Mouse (Mus musculus) kidney, embryonic 15.5 days (tissue): ENCODE data around the gene Rptor. TPM values are rescaled to one million over a fixed set of nuclear protein-coding genes. Genes with fewer than 3 reads are reported as not detected.
A peak's percentile ranks its signal among the peaks of the same experiment; 100 is the strongest.

Experiments
- ATAC-seq: fragments of 200-750 bp; cut with Nextera tagmentation; replicated peaks from 2 replicates; pipeline ENCODE4 v1.8.0; 2017; ENCODE audit warnings: moderate TSS enrichment; ENCODE audit not compliant: low FRiP score
- H3K27ac ChIP-seq: fragments of 300-500 bp; sonication (generic); 2 replicates; pipeline ENCODE4 v1.5.1; 2015; ENCODE audit warnings: mild to moderate bottlenecking, inconsistent platforms
- H3K27me3 ChIP-seq: fragments of 300-500 bp; sonication (generic); 2 replicates; pipeline ENCODE4 v1.6.1; 2015; ENCODE audit warnings: inconsistent platforms
- H3K36me3 ChIP-seq: fragments of 300-500 bp; sonication (generic); 2 replicates; pipeline ENCODE4 v1.6.1; 2015; ENCODE audit warnings: inconsistent platforms
- H3K4me1 ChIP-seq: fragments of 300-500 bp; sonication (generic); 2 replicates; pipeline ENCODE4 v1.6.1; 2015; ENCODE audit warnings: inconsistent platforms
- H3K4me2 ChIP-seq: fragments of 300-500 bp; sonication (generic); 2 replicates; pipeline ENCODE4 v1.6.1; 2015; ENCODE audit warnings: moderate library complexity, mild to moderate bottlenecking, inconsistent platforms
- H3K4me3 ChIP-seq: fragments of 300-500 bp; sonication (generic); replicated peaks from 2 replicates; pipeline ENCODE4 v1.5.1; 2015; ENCODE audit warnings: mild to moderate bottlenecking, inconsistent platforms
- H3K9ac ChIP-seq: fragments of 300-500 bp; sonication (generic); 2 replicates; pipeline ENCODE4 v1.6.1; 2015; ENCODE audit warnings: mild to moderate bottlenecking, inconsistent platforms
- H3K9me3 ChIP-seq: fragments of 300-500 bp; sonication (generic); replicated peaks from 2 replicates; pipeline ENCODE4 v1.6.1; 2016; ENCODE audit warnings: inconsistent platforms
- WGBS: fragments of 180-500 bp; shearing (Covaris S2); methylation state at CpG from one replicate; pipeline ENCODE4 v1.1.7; 2015; ENCODE audit warnings: mixed read lengths; 5-methylcytosine and 5-hydroxymethylcytosine counted together
- polyA plus RNA-seq: library from polyadenylated mRNA; unstranded; fragments of >200 nt; fragmentation: Nextera tagmentation; extraction: Ambion mirVana; gene quantifications from 2 replicates; pipeline ENCODE4 v1.2.1, GENCODE M21; 2015

The Rptor gene
- polyA plus RNA-seq, 1 experiment from 2014 or later: 13.1 TPM

DNA sequence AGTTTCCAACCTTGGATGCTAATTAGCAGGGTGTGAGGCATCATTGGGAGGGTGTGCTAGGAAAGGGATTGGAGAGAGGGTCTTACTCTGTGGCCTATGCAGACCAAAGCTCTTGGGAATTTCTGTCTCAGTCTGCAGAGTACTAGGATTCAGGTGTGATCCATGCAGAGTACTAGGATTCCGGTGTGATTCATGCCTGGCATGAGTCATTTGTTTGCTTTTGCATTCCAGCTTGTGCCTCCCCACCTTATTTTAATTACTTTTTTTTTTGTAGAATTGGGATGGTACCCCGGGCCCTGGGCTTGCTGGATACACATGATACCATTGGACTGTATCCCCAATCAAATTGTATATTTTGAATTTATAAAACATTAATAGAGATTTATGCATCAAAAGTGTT, 93.7 kb downstream of the Rptor start:
- Histone ChIP-seq H3K9ac (no peak overlapping the region), H3K4me3 (no peak overlapping the region), H3K9me3 (no peaks in the 10 kb centered on the region), H3K27me3 (no peaks in the 10 kb centered on the region), H3K27ac (no peak overlapping the region), H3K36me3 (no peaks in the 10 kb centered on the region), H3K4me2 (no peak overlapping the region), H3K4me1 (peaks cover 26% of the 10 kb centered on the region)
- ATAC-seq: no peak
- WGBS: 65% methylated on average over 2 of the region's 2 CpGs

DNA sequence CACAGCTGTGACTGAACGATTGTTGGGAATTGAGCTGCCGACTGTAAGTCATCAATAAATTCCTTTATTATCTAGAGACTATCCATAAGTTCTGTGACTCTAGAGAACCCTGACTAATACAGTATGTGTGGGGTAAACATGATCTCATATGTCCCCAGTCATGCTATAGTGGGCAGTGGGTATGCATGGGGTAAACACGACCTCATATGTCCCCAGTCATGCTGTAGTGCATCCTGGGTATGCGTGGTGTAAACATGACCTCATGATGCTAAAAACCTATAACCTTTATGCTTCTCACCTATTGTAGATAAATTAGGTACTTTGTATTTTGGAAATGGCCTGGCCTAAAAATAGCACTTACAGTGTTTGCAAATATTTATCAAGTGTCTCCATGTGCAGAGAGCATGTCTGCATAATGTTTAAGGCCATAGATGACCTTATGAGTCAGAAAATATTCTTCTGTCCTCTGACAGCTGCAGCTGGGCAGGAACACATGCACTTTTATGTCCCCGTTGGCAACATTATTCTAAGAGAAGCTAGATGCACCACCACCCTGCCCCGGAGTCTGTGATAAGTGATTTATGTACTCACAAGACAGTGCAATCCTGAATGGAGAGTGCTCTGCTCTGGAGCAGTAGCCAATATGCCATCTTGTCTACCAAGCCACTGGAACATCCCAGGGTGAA, 102.8 kb downstream of the Rptor start:
- Histone ChIP-seq H3K4me2 (no peak overlapping the region), H3K9ac (no peak overlapping the region), H3K9me3 (no peaks in the 10 kb centered on the region), H3K27me3 (no peaks in the 10 kb centered on the region), H3K36me3 (no peaks in the 10 kb centered on the region), H3K4me1 (no peaks in the 10 kb centered on the region), H3K4me3 (no peak overlapping the region), H3K27ac (no peak overlapping the region)
- no peak for ATAC-seq
- WGBS: 71% methylated on average over 4 of the region's 6 CpGs

DNA sequence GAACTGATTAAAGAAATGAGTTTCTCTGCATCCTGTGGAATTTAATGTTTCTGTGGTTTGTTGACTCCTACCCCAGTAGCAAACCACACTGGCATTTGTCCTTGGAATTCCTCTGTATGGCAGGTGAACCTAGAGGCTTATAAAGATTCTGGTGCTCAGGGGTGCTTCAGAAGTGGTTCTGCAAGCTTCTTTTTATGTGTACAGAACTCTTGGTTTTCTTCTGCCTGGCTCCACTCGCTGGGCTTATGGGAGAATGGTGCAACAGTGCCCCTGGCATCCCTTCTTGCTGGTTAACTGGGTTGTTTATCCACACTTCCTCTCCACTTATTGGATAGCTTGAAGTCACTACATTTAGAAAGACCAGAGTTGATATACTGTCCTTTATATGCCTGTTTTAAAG, 104.6 kb downstream of the Rptor start:
- Histone ChIP-seq H3K27ac (no peak overlapping the region), H3K36me3 (no peaks in the 10 kb centered on the region), H3K4me1 (no peaks in the 10 kb centered on the region), H3K27me3 (no peaks in the 10 kb centered on the region), H3K9ac (no peak overlapping the region), H3K4me3 (no peak overlapping the region), H3K9me3 (no peaks in the 10 kb centered on the region), H3K4me2 (no peak overlapping the region)
- 81% methylated on average over 1 of the region's 1 CpGs for WGBS
- no peak for ATAC-seq

DNA sequence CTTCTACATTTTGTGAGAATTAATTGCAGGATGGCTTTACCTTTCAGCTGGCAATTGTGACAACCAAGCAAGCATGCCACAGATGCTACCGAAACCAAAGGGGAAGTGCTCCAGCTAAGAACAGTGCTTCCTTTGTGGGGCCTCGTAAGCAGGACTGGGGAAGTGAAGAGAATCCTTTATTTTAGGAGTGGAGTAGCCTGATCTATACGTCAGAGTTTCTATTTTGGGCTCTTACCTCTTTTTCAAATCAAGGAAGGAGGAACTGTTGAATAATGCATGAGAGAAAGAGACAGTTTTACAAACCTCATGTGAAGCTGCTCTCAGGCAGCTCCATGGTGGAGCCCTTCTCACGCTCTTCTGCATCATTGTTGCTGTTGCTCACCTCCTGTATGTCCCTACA, 106.5 kb downstream of the Rptor start:
- Histone ChIP-seq H3K27me3 (no peaks in the 10 kb centered on the region), H3K4me3 (no peak overlapping the region), H3K9ac (no peak overlapping the region), H3K4me2 (no peak overlapping the region), H3K4me1 (peaks cover 3% of the 10 kb centered on the region), H3K27ac (no peak overlapping the region), H3K36me3 (no peaks in the 10 kb centered on the region), H3K9me3 (no peaks in the 10 kb centered on the region)
- no peak for ATAC-seq
- 66% methylated on average over 4 of the region's 4 CpGs for WGBS

DNA sequence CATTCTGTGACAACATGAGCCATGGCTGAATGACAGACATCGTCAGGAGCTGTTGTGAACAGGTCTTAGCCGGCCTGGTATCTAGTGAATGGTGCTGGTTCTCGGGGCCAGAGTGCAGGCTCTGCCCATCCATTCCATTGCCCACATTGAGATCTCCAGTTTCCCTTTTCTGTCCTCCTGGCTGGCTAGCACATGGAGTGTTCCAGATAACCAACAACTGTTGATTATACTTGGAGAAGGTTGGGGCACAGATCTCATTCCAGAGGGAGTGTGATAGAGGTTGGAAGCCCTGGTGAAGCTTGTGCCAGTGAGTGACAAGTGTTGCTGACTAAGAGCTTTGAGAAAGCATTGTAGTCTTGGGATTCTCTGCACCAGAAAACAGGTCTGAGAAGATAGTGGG, 107.6 kb downstream of the Rptor start:
- ATAC-seq: no peak
- no peak overlapping the region for H3K27ac ChIP-seq
- no peaks in the 10 kb centered on the region for H3K9me3 ChIP-seq
- H3K4me2 ChIP-seq: no peak overlapping the region
- no peaks in the 10 kb centered on the region for H3K36me3 ChIP-seq
- no peak overlapping the region for H3K9ac ChIP-seq
- peaks cover 14% of the 10 kb centered on the region for H3K4me1 ChIP-seq
- H3K4me3 ChIP-seq: no peak overlapping the region
- no peaks in the 10 kb centered on the region for H3K27me3 ChIP-seq
- WGBS: 89% methylated on average over 3 of the region's 3 CpGs

DNA sequence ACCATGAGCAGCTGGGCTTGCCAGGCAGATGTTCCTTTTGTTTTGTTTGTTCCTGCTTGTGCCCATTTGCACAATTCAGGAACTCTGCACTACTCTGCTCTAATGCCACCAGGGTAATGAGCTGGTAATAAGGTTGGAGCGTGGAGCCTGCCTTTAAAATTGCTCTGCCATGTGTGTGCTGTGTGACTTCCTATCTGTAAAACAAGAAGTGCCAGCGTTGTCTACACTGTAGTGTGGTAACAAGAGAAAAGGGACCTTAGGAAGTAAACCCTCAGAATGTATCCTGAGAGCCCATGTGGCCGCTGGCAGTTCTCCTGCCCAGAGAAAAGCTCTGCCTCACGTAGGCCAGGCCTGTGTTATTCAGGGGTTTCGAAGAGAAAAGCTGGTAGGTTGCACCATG, 108.1 kb downstream of the Rptor start:
- no peak for ATAC-seq
- Histone ChIP-seq H3K9ac (no peak overlapping the region), H3K4me1 (peaks cover 19% of the 10 kb centered on the region)

DNA sequence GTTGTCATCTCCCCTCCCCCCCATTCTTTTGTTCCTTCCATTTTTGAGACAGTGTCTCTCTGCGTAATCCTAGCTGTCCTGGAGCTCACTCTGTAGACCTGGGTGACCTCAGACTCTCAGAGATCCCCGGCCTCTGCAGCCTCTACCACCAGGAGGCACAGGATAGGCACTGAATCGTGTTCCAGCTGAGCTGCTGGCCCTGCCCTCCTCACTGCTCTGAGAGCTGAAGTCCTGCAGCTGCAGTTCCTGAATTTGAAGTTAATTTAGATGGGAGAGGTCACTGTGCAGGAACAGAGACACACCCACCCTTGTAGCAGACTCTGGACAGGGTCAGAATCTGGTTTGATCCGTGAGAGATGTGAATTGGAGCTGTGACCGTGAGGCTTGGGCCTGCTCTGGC, 112.7 kb downstream of the Rptor start:
- H3K9me3 ChIP-seq: no peaks in the 10 kb centered on the region
- H3K27me3 ChIP-seq: no peaks in the 10 kb centered on the region
- no peak overlapping the region for H3K9ac ChIP-seq
- no peak; the same call in 1 of the 2 replicates for ATAC-seq
- WGBS: 24% methylated on average over 5 of the region's 5 CpGs
- no peak overlapping the region for H3K4me3 ChIP-seq
- peak overlapping the region; percentile 24; the same call in 1 of the 2 replicates for H3K27ac ChIP-seq
- no peaks in the 10 kb centered on the region for H3K36me3 ChIP-seq
- H3K4me1 ChIP-seq: peaks cover 22% of the 10 kb centered on the region
- no peak overlapping the region for H3K4me2 ChIP-seq

More for the DNA sequence above, 108.1 kb downstream of the Rptor start:
- no peak overlapping the region for H3K4me3 ChIP-seq
- H3K4me2 ChIP-seq: no peak overlapping the region
- H3K27me3 ChIP-seq: no peaks in the 10 kb centered on the region
- H3K27ac ChIP-seq: no peak overlapping the region
- H3K36me3 ChIP-seq: no peaks in the 10 kb centered on the region
- no peaks in the 10 kb centered on the region for H3K9me3 ChIP-seq
- WGBS: 80% methylated on average over 5 of the region's 5 CpGs

DNA sequence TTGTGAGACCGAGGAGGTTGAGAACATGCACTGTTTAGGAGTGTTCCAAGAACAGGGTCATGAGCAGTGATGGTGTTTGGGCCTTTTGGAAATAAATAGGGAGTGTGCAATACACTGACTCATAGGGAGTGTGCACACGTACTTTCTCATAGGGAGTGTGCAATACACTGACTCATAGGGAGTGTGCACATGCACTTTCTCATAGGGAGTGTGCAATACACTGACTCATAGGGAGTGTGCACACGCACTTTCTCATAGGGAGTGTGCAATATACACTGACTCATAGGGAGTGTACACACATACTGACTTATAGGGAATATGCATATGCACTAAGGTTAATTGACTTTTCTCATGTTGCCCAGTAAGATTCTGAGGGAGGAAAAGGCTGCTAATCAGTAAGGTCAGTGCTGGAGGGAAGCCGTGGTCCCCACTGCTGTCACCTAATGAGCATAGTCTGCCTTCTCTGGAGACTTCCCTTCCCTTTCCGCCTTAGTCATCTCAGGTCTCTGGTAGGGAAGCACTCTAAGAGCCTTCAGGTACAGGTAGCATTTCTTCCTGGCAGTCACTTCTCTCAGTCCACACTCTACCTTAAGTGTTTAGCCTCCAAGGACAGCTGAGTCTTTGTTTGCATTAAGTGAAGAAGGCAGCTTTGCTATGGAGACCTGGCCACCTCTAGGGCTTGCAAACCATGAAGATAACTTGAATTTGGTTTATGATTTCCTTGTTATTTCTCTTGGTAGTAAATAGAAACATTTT, 113.3 kb downstream of the Rptor start:
- 78% methylated on average over 5 of the region's 5 CpGs for WGBS
- no peak for ATAC-seq
- H3K9ac ChIP-seq: no peak overlapping the region
- H3K27me3 ChIP-seq: no peaks in the 10 kb centered on the region
- no peak overlapping the region for H3K4me2 ChIP-seq
- H3K9me3 ChIP-seq: no peaks in the 10 kb centered on the region
- H3K36me3 ChIP-seq: no peaks in the 10 kb centered on the region
- peaks cover 22% of the 10 kb centered on the region for H3K4me1 ChIP-seq
- H3K4me3 ChIP-seq: no peak overlapping the region
- peak overlapping the region; percentile 24; the same call in 1 of the 2 replicates for H3K27ac ChIP-seq

DNA sequence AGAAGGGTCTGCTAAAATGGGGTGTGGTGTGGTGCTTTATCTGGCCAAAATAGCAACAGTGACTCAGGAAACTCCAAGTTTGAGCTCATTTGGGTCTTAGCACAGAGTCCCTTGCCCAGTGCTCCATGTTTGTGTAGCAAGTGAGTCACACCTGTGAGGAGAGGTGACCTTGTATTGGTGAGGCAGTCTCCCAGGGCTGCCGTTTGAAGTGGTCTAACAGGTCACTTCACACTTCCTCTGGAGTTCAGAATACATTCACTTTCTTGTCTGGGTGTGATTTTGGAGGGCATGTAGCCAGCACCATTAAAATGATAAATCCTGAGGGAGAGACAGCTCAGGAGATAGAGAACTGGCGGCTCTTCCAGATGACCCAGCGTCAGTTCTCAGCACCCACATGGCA, 115.4 kb downstream of the Rptor start:
- Histone ChIP-seq H3K9me3 (no peaks in the 10 kb centered on the region), H3K27ac (no peak overlapping the region), H3K9ac (no peak overlapping the region), H3K36me3 (no peaks in the 10 kb centered on the region), H3K4me2 (no peak overlapping the region), H3K27me3 (no peaks in the 10 kb centered on the region), H3K4me3 (no peak overlapping the region), H3K4me1 (peaks cover 22% of the 10 kb centered on the region)
- 96% methylated on average over 3 of the region's 3 CpGs for WGBS
- ATAC-seq: no peak

DNA sequence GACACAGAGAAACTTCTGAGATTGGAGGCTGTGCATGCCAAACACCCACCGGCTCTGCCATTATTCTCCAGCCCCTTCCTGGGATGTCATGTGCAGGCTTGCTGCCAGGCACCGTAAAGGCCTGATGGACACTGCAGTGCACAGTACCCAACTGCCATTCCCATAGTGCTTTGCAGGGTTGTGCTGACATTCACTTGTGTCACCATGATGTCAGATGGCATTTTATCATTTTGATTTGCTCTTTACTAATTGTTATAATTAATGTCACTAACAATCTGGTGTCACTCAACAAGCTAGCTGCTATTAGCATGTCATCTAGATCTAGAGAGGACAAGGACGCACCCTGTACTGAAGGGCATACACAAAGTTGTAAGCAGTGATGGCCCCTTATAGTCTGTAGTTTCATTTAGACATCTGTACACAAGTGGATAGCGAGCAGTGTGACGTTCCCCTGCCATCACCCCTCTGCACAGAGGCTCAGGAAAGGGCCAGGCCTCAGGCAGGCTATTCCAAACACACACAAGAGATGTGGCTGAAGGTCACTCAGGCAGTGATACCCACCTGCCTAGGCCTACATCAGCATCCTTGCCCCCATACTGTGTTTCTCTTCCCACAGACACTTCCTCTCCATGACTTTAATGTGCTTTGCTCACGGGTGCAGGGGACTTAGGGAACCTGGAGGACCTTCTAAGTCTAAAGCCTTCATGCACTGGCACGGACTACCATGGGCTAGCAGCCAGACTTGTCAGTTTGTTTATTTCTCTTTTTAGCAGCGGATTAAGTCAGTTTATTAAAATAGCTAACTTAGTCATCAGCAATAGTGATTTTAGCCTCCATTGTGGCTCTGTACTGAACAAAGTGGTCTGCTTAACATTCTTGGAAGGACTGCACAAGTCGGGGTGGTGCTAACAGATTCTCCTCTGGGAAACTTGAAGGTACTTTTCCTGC, 117.7 kb downstream of the Rptor start:
- ATAC-seq: no peak

DNA sequence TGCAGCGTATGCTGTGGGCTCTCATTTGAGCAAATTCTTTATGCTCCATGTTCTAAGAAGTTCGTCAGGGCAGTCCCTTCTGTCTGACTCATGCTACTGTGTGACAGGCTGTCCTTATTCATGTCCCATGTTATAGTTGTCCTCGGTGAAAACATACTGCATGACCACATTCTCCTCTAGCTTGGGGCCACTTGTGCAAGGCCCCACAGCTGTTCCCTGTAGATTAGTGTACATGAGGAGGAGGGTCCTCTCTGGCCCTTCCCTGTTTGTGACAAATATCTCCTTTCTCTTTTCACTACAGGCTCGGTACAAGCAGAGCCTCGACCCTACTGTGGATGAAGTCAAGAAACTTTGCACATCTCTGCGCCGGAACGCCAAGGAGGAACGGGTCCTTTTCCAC, 122.0 kb downstream of the Rptor start:
- no peaks in the 10 kb centered on the region for H3K4me1 ChIP-seq
- no peaks in the 10 kb centered on the region for H3K27me3 ChIP-seq
- 88% methylated on average over 9 of the region's 9 CpGs for WGBS
- H3K9ac ChIP-seq: no peak overlapping the region
- no peak overlapping the region for H3K4me2 ChIP-seq
- ATAC-seq: no peak
- no peak overlapping the region for H3K4me3 ChIP-seq
- H3K9me3 ChIP-seq: no peaks in the 10 kb centered on the region
- H3K36me3 ChIP-seq: peaks cover 21% of the 10 kb centered on the region
- no peak overlapping the region for H3K27ac ChIP-seq

More for the DNA sequence above, 117.7 kb downstream of the Rptor start:
- Histone ChIP-seq H3K4me1 (peaks cover 8% of the 10 kb centered on the region), H3K4me3 (no peak overlapping the region), H3K27ac (no peak overlapping the region), H3K27me3 (no peaks in the 10 kb centered on the region), H3K9ac (no peak overlapping the region), H3K9me3 (no peaks in the 10 kb centered on the region), H3K36me3 (0 out of 2 replicates have a peak, but pooled peaks cover 5% of the 10 kb centered on the region), H3K4me2 (no peak overlapping the region)
- 81% methylated on average over 9 of the region's 9 CpGs for WGBS

DNA sequence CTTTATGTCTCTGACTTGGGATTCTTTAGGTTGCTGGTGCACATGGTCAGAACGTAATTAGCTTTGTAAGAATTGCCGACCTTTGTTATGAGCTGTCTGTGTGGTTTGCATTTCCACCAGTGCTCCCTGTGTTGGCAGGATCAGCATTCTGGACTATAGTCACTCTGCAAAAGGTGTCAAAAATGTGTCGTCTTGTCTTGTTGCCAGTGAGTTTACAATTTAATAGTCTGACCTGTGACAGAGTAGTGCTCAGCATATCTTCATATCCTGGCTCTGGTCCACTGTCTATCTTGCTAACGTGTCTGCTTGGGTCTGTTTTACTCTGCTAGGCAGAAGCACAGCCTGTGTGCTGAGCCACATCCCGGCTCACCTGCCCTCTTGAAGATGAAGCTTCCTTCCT, 128.7 kb downstream of the Rptor start:
- 76% methylated on average over 5 of the region's 5 CpGs for WGBS
- H3K4me3 ChIP-seq: no peak overlapping the region

More for the DNA sequence above, 128.7 kb downstream of the Rptor start:
- peaks cover 5% of the 10 kb centered on the region; the same call in 1 of the 2 replicates for H3K4me1 ChIP-seq
- ATAC-seq: no peak
- no peak overlapping the region for H3K27ac ChIP-seq
- peaks cover 8% of the 10 kb centered on the region; the same call in 1 of the 2 replicates for H3K36me3 ChIP-seq
- no peak overlapping the region for H3K9ac ChIP-seq
- H3K9me3 ChIP-seq: no peaks in the 10 kb centered on the region
- H3K4me2 ChIP-seq: no peak overlapping the region
- no peaks in the 10 kb centered on the region for H3K27me3 ChIP-seq
